Mouse (Mus musculus): ENCODE measurements around the gene Selenot.
"Not testable (repeated sequence)": the region's sequence is repeated elsewhere in the genome, so short reads cannot be mapped to it uniquely, and the experiment has no call there.

Selenot gene

DNA sequence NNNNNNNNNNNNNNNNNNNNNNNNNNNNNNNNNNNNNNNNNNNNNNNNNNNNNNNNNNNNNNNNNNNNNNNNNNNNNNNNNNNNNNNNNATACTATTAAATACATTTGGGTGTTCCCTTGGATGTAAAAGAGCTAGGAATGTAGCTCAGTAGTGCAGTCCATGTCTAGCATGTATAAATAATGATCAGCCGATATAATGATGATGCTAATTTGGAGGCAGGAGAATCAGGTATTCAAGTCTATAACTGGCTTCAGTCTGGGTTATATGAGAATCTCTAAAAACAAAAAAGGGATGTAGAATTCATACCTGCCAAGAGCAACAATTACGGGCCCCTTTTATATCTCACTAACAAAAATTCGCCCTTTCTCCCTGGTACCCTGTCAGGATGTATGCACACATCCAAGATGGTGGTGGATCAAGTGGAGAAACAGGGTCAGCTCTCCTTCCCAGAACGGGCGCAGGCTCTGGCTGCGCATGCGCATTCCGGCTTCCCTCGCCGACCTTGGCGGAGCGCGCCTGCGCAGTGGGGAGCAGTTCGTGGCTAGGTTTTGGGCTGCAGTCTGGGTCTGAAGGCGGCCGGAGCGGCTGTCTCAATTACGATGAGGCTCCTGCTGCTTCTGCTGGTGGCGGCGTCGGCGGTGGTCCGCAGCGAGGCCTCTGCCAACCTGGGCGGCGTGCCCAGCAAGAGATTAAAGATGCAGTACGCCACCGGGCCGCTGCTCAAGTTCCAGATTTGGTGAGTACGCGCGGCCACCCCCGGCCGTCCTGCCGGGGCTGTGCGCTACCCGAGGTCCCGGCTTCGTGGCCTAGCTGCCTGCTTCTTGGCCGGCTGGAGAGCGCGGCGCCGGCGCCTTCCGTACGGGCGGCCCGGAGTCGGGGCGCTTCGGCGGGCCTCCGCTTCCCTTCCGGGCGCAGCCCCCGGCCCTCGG is at the start of gene Selenot:
TSS of gene Selenot (plus strand) at position 500 of the 930 bp plus-strand sequence.
- peak; percentile 98 for DNase-seq

DNA sequence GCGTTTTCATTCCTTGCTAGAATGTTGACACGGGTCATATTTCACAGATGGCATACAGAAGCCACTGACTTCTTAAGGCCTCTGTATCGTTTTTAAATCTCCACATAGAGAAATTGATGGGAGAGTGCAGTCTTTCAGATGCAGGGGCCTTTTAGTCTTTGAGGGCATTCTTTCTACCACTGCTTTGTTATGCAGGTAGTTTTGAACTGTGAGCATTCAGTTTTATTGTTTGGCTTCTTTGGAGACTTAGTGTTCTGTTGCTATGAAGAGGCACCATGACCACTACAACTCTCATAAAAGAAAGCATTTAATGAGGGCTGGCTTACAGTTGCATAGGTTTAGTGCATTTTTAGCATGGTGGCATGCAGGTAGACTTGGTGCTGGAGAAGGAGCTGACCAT is 39.9 kb upstream of the Selenot start:
- DNase-seq = no peak

DNA sequence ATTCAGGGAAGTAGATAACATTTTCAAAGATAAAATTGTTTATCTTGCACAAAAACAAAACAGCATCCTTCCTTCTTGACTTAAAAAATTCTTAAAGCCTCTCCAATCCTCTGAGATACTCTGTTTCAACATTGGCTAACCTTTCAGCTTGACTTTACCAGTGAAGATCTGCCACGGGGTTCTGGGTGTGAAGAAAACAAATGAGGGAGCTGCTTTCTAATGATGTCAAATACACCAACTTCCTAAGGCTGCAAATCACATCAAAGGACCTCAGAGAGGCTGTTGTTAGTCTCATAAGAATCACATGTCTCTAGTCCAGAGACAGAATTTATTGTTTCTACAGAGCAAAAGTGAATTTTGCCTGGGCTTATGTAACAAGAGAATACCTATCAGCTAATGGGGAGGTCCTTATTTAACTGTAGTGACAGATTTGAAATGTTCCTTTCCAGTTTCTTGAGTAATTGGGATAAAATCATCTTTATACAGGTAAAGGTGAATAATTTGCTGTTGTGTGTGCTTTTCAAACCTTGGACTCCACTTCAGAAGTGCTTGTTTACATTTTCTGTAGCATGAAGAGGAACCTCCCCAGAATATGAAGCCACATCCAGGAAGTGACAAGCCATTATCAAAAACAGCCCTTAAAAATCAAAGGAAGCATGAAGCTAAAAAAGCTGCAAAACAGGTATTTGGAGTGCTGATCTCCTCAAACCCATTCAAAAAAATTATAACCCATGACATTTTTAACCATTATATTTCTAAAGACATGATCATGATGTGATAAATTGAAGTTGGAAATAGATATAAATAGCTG is 24.2 kb upstream of the Selenot start:
- DNase-seq = no peak

DNA sequence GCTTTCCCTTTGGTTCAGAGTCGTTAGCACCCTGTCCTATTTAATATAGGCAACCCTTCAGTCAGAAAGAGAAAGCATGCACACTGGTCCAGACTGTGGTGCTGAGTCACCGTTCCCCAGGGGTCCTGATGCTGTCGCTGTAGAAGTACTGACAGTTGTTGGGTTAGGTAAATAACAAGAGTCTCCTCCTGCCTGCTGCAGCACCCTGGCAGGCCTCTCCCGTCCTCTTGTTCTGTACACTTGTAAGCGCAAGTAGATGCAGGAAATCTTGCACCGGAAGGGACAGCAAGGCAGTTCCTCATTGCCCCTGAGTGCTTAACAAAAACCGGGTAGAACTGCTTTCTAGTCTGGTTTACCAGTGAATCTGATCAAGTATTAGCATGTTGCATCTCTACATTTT is 19.8 kb upstream of the Selenot start:
- no peak for DNase-seq

DNA sequence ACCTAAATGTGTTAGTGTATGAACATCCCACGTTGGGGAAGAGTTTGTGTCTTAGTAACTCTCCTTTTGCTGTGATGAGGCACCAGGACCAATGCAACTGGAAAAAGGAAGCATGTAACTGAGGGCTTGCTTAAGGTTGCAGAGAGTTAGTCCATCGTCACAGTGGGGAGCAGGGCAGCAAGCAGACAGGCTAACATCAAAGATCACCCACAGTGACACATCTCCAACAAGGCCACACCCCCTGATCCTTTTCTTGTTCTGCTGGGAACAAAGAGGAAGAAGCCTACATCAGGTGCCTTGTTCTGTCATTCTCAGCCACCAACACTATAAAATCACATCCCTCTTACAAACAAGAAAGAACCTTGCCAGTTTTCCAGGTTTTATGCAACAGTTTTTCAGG is 16.5 kb upstream of the Selenot start:
- no peak for DNase-seq

DNA sequence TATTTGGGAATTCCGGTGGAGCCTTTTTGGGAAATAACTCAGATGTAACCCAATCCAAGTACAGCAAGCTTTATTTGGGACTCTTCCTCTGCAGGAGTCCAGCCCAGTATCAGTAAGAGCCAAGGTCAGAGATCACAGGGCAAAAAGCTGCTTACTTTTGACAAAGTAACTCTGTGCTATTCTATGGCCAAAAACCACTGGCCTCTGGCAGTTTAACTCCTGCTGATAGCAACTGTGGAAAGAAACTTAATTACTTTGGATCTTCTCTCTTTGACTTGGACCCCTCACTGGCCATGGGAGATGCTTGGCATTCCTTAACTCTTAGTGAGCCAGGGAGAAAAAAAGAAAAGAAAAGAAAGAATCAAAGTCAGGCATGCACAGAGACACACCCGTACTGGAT is 15.0 kb upstream of the Selenot start:
- DNase-seq = no peak

DNA sequence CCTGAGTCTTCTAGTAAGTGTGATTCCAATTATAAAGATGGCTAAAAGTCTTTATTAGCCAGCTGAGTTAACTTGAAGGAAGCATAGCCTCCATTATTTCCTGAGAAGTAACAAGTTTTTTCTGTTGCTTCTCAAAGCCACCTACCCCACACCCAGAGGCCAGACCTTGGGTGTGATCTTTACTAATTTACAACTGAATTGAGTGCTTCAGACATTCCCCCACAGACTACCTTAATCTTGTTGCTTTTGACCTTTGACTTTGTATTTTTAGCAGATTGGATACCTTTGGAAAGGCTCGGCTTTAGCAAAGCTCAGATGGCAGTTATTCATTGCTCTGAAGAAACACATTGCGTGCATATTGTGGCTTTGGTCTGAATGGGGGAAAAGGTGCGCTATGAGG is 5.6 kb upstream of the Selenot start:
- DNase-seq = no peak

DNA sequence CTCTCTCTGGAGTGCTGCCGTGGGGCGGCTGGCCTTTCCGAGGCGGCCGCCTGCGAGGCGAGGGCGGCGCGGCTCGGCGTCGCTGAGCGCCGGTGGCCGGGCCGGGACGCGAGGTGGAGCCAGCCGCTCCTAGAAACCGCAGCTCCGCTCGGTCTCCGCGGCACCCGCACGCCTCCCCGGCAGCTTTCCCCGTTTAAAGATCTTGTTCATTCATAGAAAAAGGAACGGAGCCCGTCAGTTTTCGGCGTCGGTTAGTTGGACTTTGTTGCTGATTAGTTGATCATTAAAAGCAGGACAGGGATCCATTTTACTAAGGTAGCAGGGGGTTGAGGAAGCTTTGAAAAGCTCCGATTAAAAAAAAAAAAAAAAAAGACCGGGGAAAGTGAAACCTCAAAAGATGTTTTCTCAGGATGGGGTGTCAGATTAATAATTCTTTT is 649 bp downstream of the Selenot start:
- DNase-seq = peak in 1 of 2 experiments; percentile 59

DNA sequence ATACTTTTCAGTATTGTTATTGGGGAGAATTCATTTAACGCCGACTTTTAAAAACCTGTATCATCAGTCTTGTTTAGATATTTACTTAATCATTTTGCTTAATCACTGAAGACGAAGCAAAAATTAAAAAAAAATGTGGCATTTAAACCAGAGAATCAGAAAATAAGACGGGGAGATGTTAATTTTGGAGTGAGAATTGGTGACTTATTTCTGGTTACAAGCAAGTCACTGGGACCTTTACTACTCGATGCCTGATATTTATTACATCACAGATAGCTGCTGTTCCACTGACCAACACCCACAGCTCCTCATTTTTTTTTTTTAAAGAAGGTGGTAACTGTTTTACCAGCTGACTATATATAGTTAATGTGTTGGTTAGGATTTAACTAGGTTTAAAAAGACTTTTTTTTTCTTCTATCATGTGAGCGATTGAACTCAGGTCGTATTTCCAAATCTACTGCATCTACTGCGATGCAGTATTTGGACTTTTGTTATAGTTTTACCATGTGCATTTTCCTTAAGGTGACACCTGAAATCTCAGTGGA is 1.1 kb downstream of the Selenot start:
- DNase-seq = no peak

DNA sequence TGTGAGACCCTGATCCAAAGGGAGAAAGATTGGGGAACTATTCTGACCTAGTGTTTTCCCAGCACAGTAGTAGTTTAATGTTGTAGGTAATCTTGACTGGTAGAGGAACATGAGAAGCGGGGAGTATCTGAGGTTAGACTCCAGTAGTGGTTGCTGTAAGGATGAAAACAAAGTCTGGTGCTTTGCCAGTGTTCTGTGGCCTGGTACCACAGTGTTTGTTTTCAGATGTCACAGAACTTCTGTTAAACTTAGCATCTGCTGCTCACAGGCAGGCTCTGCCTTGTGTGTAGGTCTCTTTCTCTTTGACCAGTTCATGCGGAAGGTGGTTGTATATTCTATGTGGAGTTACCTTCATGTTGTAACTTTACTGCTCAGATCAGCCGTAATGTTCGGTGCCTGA is 5.1 kb downstream of the Selenot start:
- no peak for DNase-seq

DNA sequence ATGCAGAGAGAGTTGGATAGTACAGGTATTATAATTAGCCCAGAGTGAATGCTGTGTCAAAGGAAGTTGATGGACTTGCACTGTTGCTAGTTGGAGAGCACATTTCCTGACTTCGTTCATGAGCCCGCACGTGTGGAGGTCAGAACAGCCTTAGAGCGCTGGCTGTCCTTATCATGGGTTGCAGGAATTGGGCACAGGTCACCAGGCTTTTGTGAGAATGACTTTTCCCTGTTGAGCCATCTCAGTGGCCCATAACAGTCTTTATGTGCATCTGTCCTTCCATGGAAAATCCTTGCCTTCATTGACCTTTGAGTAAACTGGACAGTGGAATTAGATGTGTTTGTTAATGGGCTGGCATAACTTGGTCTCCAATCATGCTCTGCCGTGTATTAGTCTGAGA is 5.9 kb downstream of the Selenot start:
- no peak for DNase-seq

DNA sequence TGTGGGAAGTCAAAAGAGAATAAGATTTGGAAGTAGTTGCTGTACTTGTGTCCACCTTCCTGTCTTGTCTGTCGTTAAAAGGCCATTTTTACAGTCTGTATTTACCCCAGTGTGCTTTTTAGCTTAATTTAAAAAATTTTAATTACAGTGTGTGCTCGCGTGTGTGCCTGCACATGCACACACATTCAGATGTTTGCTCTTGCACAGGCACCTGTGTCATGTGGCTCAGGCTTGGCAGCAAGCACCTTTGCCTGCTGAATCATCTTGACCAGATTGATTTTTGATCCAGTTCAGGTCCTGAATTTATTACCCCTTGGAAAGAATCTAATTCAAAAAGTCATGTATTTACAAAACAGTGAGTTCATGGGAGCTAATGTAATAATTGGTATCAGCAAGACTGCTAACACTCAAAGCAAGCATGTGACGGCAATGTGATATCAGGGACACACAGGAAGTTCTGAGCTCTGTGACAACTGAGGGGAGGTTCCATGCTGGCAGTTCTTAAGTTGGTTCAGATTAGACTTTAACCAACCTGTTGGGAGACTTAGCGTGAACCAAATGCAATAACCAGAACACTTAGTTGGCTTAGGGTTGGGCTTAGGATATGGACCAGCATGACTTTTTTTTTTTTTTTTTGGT is 6.5 kb downstream of the Selenot start:
- DNase-seq = no peak

DNA sequence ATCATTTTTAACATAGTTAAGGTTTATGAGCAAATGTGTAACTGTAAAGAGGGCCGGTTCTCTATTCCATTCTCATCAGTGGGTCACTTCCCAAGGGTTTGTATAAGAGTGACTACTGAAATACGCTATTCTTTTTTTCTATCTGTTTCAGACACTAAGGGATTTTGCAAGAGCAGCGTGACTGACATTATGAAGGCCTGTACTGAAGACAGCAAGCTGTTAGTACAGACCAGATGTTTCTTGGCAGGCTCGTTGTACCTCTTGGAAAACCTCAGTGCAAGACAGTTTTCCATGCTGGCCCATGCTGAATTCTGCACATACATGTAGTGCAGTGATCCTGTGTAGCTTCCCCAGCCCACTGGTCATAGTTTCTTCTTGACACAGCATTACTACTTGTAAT is 14.1 kb downstream of the Selenot start:
- not testable (repeated sequence) for DNase-seq

DNA sequence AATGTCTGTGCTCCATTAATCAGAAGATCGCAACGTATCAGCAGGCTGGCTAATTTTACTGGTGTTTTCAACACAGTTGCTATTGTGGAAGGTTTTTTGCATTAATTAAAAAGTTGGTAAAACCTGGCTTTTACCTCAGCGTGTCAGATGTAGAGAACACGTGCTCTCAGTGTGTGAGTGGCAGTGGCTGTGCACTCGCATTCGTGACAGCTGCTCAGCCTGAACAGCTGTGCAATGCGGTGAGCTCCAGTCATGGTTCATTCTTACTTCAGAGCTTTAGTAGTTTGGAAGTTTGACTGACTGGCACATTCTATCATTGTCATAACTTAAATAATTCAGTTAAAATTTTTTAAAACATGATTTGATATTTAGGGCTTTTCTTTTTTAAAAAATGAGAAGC is 16.2 kb downstream of the Selenot start:
- DNase-seq = not testable (repeated sequence)

DNA sequence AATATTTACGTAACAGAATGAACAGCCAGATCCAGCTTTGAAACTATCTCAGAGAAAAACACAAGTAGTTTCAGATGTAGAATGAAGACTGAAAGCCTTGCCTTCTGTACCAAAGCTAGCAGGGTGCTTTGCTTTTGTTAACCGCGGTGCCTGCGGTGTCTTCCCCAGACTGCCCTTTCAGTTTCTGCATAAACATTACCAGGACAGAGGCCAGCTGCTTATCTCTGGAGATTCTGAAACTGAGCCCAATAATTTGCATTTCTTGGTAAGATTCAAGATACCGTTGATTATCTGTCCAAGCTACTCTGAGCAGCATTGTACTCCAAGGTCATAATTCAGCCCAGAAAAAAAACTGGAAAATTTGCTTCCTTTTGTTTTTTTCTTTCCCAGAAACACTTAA is 17.2 kb downstream of the Selenot start:
- no peak for DNase-seq

DNA sequence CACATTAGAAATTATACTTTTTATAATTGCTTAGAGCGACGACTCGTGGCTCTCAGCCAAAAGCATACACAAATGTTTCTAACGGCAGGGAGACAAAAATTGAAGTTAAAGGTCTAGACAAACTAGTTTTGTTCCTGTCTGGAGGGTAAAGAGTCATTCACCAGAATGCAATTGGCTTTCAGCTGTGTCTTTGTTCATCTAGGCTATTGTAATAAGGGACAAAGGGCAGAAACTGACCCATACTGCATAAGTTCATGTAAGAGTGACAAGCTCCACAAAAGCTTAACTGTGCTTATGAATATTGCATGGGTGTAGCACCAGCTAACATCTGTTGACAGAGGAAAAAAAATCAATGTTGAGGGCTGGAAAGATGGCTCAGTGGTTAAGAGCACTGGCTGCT is 32.1 kb downstream of the Selenot start:
- DNase-seq = no peak

DNA sequence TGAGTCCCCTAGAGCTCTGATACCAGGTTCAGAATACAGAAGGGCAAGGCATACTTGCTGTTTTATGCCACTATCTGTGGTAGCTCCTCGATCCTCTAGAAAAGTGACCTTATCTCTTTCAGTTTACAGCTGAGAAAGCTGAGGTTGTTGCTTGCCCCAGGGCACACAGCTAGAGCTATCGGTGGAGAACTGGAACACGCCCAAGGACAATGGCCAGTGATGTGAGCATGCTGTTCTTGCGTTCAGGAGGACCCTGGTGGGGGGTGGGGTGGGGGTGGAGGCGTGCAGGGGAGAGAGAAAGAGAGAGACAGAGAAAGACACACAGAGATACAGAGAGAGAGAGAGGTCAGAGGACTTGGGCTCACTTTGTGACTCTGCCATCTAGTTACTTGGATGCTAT is 33.5 kb downstream of the Selenot start:
- DNase-seq = no peak

DNA sequence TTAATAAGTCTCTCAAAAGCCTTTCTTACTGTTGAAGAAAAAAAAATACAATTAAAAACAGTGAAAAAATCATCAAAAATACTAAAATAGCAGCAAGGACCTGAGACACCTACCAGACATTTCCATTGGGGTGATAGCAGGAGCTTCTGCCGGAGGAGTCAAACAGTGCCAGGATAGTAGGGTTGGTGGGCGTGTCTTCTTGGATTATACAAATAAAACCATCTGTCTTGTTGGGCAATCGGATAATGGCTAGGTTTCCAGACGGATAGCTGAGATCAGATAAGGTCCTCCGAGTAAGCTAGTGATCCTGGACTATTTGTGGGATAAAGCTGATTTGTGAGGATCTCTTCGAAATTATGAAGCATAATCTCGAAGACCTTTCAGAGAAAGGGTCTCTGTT is 44.6 kb downstream of the Selenot start:
- DNase-seq = no peak

DNA sequence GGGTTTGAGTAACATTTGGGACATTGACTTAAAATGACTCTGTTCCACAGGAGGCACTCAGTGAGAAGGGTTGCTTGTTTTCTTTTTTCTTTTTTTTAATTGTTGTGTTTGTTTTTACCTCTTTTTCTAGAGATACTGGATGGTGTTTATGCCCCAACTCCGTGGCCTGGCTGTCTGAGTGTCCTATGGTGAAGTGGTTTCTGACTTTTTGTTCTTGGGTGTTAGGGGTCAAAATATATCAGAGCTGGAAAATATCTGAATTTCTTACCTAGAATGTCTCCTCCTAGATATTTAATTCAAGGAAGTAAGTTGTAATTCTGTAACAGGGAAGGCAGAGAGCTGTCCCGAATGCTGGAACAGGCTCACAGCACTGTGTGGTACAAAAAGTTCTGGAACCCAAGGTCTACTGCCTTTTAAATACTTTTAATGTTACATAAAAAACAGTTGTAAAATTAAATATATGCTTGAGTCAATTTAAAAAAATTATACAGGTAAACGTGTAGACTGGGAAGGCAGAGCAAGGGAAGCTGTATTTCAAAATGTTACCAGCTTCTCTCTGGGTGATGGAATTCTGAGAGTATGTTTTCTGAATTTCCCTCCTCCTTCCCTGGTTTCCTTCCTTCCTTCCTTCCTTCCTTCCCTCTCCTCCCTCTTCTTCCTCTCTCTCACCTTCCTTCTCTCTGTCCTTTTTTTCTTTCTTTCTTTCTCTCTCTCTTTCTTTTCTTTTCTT is 46.4 kb downstream of the Selenot start:
- no peak for DNase-seq

DNA sequence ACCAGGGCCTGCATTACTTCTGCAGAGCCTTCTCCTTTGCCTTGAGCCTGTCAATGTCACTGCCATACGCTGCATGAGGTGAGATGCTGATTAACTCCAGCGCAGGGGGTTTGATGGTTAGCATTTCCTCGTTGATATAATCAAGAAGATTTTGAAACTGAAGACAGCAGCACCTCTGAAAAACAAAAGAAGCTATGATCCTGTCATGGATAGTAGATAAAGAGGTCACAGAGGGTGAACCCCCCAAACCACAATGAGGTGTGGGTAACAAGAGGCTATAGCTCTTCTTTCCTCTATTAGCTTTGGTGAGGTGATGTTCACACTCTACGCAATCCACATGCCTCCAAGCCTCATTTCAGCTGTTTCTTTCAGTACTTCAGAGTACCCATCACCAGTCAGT is 48.5 kb downstream of the Selenot start:
- DNase-seq = no peak

DNA sequence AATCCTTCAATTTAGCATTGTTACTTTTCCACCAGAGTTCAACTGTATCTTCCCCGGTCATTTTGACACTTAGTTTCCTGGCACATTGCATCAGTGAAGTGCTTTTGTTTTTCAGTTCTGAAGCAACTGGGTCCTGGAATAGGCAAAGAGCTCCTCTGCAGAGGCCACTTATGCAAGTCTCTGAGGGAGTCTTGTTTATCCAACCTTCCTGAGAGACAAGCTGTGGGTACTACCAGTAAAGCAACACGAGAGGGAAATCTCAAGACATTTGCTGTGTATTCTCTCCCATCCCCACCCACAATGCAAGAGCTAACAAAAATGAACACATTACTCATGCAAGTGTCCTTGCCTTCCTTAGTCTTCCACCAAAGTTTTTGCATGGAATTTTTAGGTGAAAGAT is 55.3 kb downstream of the Selenot start:
- no peak for DNase-seq
